Mouse (Mus musculus): ENCODE data around the gene Hdac9.

- no peak for TF ChIP-seq CTCF (IDR thresholded peaks at IDR 0.05; ENCODE audit: low read depth)
- no peak for TF ChIP-seq EP300 (IDR thresholded peaks at IDR 0.05; ENCODE audit: low read depth)
These were observed 484.0 kb downstream of the Hdac9 start for GRCm38 (mm10) chr12:34432919-34433318.
